Mouse (Mus musculus) ES-Bruce4 (cell line): ENCODE measurements around the gene Btbd16.

Source experiments
- CTCF ChIP-seq: IDR thresholded peaks from one replicate; pipeline ENCODE4 v1.8.1; 2011; ENCODE audit warnings: low read depth, low read length
- EP300 ChIP-seq: IDR thresholded peaks from 2 replicates; pipeline ENCODE4 v1.6.1; 2011; ENCODE audit warnings: low read depth, low read length; ENCODE audit not compliant: insufficient read depth
- POLR2A ChIP-seq: IDR thresholded peaks from one replicate; pipeline ENCODE4 v1.8.1; 2011; ENCODE audit warnings: low read length; ENCODE audit not compliant: insufficient read depth

DNA sequence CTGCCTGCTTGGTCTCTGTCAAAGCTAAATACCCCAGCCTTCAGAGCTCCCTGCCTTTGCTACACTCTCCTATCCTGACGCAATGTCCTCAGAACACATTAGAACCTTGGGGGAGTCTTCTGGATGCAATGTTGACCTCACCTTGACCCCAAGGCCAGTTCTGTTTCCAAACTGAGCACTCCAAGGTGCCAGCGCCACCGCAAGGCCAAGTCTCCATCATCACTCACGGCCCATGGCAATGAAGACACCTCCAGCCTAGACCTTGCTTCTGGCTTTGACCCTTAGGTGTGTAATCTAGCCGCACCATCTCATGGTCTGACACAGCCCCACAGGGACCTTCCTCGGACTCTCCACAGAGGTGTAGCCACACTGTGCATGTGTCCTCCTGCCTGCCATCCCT is 23.7 kb downstream of the Btbd16 start:
- TF ChIP-seq CTCF (no peak), POLR2A (no peak), EP300 (no peak)
